Mouse (Mus musculus) ES-Bruce4 (cell line): ENCODE data around the gene BC035947. TPM values are rescaled to one million over a fixed set of nuclear protein-coding genes. Genes with fewer than 3 reads are reported as not detected.
A peak's percentile ranks its signal among the peaks of the same experiment; 100 is the strongest.

Experiments used
- H3K27ac ChIP-seq: 2 replicates; pipeline ENCODE4 v1.5.1; 2012; ENCODE audit warnings: low read length, inconsistent platforms; ENCODE audit not compliant: insufficient read depth
- H3K27me3 ChIP-seq: 2 replicates; pipeline ENCODE4 v1.6.1; 2012; ENCODE audit warnings: mild to moderate bottlenecking, low read length, inconsistent platforms; ENCODE audit not compliant: control insufficient read depth, poor library complexity, insufficient read depth, severe bottlenecking
- H3K36me3 ChIP-seq: 2 replicates; pipeline ENCODE4 v1.6.1; 2012; ENCODE audit warnings: inconsistent platforms, mild to moderate bottlenecking, low read length, moderate library complexity; ENCODE audit not compliant: control insufficient read depth, poor library complexity, insufficient read depth, severe bottlenecking
- H3K4me1 ChIP-seq: one replicate; pipeline ENCODE4 v1.8.1; 2011; ENCODE audit warnings: low read length; ENCODE audit not compliant: control insufficient read depth, insufficient read depth
- H3K4me3 ChIP-seq: 2 replicates; pipeline ENCODE4 v1.5.1; 2011; ENCODE audit warnings: low read depth, mild to moderate bottlenecking, low read length
- H3K9ac ChIP-seq: 2 replicates; pipeline ENCODE4 v1.6.1; 2012; ENCODE audit warnings: low read depth, mild to moderate bottlenecking, inconsistent platforms; ENCODE audit not compliant: poor library complexity, severe bottlenecking
- H3K9me3 ChIP-seq: replicated peaks from 2 replicates; pipeline ENCODE4 v1.6.1; 2012; ENCODE audit warnings: mild to moderate bottlenecking, low read length, inconsistent platforms; ENCODE audit not compliant: control insufficient read depth, poor library complexity, insufficient read depth, severe bottlenecking
- CTCF ChIP-seq: IDR thresholded peaks from one replicate; pipeline ENCODE4 v1.8.1; 2011; ENCODE audit warnings: low read depth, low read length
- EP300 ChIP-seq: IDR thresholded peaks from 2 replicates; pipeline ENCODE4 v1.6.1; 2011; ENCODE audit warnings: low read depth, low read length; ENCODE audit not compliant: insufficient read depth
- POLR2A ChIP-seq: IDR thresholded peaks from one replicate; pipeline ENCODE4 v1.8.1; 2011; ENCODE audit warnings: low read length; ENCODE audit not compliant: insufficient read depth
- polyA plus RNA-seq: library from polyadenylated mRNA; stranded (reverse); fragments of >200 nt; gene quantifications from 2 replicates; pipeline ENCODE4 v1.2.4, GENCODE M21; 2011; ENCODE audit warnings: low read depth; ENCODE audit not compliant: missing spikeins, insufficient read depth, insufficient read length

Gene BC035947
- polyA plus RNA-seq, 1 experiment = 0.52 TPM

DNA sequence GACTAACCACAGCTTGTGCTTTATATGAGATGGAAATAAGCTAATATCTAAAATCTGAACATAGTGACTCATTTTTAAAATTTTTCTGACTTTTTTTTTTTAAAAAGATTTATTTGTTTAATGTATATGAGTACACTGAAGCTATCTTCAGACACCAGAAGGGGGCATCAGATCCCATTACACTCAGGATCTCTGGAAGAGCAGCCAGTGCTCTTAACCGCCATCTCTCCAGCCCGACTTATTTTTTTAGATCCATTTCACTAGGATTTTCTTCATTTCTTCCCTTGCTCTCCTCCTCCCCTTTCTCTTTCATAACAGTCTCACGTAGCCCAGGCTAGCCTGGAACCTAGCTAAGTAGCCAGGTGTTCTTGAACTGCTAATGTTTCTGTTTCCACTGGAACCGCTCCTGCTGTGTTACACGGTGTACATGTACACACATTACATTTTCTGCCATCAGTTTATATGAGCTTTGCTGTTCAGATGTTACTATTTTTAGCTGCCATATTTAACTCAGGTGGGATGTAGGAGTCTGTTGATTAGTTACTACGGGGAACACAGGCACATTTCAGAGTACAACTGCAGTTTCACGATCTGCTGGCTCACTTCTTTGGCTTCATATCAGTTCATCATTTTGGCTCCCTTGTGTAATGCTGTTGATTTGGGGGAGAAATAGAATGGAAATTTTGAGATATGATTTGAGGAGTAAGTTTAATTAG is 18.7 kb upstream of the BC035947 start:
- no peaks in the 10 kb centered on the region for H3K9me3 ChIP-seq
- H3K27ac ChIP-seq = no peak overlapping the region
- H3K27me3 ChIP-seq = no peaks in the 10 kb centered on the region
- no peaks in the 10 kb centered on the region for H3K4me1 ChIP-seq
- no peak overlapping the region for H3K4me3 ChIP-seq
- no peak overlapping the region for H3K9ac ChIP-seq
- TF ChIP-seq EP300 (no peak), CTCF (no peak), POLR2A (no peak)
- no peaks in the 10 kb centered on the region for H3K36me3 ChIP-seq

DNA sequence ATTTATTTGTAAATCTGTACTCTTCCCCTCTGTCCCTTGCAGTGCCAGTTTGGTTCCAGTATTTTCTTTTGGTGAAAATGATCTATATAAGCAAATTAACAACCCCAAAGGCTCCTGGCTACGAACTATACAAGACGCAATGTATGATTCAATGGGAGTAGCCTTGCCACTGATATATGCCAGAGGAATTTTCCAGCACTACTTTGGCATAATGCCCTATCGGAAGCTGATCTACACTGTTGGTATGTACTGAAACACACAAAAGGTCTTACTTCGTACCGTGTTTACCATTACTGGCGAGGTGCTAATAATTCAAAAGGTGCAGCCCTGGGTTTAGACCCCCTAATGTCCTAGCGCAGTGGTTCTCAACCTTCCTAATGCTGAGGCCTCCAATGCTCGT is 17.1 kb upstream of the BC035947 start:
- no peaks in the 10 kb centered on the region for H3K27me3 ChIP-seq
- no peak overlapping the region for H3K9ac ChIP-seq
- no peaks in the 10 kb centered on the region for H3K4me1 ChIP-seq

DNA sequence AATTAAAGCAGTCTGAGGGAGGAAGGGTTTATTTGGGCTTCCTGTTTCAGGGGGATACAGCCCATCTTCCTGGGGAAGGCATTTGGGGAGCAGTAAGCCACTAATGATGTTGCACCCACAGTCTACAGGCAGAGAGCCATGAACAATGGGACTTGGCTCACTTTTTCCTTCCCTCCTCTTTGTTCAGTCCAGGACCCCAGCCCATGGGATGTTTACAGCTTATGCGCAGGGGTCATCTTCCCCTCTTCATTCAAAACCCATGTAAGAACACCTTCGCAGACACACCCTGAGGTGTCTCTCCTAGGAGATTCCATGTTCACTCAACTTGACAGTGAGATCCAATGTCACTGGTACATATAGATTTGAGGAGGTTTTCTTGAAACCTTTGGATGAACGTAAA is 16.4 kb upstream of the BC035947 start:
- Histone ChIP-seq H3K4me3 (no peak overlapping the region), H3K4me1 (no peaks in the 10 kb centered on the region), H3K9ac (no peak overlapping the region), H3K36me3 (no peaks in the 10 kb centered on the region), H3K27ac (no peak overlapping the region), H3K27me3 (no peaks in the 10 kb centered on the region), H3K9me3 (no peaks in the 10 kb centered on the region)
- no peak for TF ChIP-seq CTCF
- no peak for TF ChIP-seq POLR2A
- no peak for TF ChIP-seq EP300

More for the DNA sequence above, 17.1 kb upstream of the BC035947 start:
- H3K36me3 ChIP-seq = no peaks in the 10 kb centered on the region
- no peak overlapping the region for H3K27ac ChIP-seq
- no peak for TF ChIP-seq POLR2A
- no peak for TF ChIP-seq EP300
- TF ChIP-seq CTCF = no peak
- no peaks in the 10 kb centered on the region for H3K9me3 ChIP-seq
- no peak overlapping the region for H3K4me3 ChIP-seq

- H3K36me3 ChIP-seq = no peaks in the 10 kb centered on the region
- TF ChIP-seq CTCF (peak; percentile 100), EP300 (no peak)
- no peak overlapping the region for H3K27ac ChIP-seq
- no peak overlapping the region for H3K9ac ChIP-seq
- no peak overlapping the region for H3K4me3 ChIP-seq
- H3K4me1 ChIP-seq = no peaks in the 10 kb centered on the region
- H3K27me3 ChIP-seq = no peaks in the 10 kb centered on the region
- no peaks in the 10 kb centered on the region for H3K9me3 ChIP-seq
Measured at GRCm38 (mm10) chr1:78525189-78525886, 13.4 kb upstream of the BC035947 start.

GRCm38 (mm10) chr1:78518907-78519306 is 6.9 kb upstream of the BC035947 start:
- H3K4me1 ChIP-seq = no peaks in the 10 kb centered on the region
- H3K9ac ChIP-seq = no peak overlapping the region
- H3K27ac ChIP-seq = no peak overlapping the region
- no peaks in the 10 kb centered on the region for H3K36me3 ChIP-seq
- TF ChIP-seq CTCF = no peak
- no peak for TF ChIP-seq POLR2A
- no peak for TF ChIP-seq EP300
- H3K9me3 ChIP-seq = no peaks in the 10 kb centered on the region
- H3K27me3 ChIP-seq = no peaks in the 10 kb centered on the region
- no peak overlapping the region for H3K4me3 ChIP-seq

DNA sequence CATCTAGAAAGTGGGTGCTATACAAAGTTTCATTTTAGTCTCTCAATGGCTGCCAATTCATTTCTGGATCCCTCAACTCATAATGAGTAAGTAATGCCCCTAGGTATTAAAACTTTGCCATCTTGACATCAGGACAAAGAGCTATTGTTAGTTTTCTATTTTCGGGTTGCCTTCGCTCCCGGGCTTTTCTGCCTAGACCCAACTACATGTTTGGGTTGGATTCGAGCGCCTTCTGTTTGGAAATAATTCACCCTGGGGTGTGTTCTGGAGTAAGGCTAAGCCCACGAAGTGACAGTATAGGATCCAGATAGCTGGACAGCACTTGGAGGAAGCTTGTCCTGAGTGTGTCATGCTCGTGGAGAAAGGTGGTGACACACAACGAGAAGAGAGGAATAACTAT is 798 bp upstream of the BC035947 start:
- no peak overlapping the region for H3K27ac ChIP-seq
- peaks cover 3% of the 10 kb centered on the region; the same call in 1 of the 2 replicates for H3K27me3 ChIP-seq
- TF ChIP-seq POLR2A = no peak
- TF ChIP-seq EP300 = no peak
- no peak for TF ChIP-seq CTCF
- H3K4me3 ChIP-seq = no peak overlapping the region
- no peak overlapping the region for H3K9ac ChIP-seq
- H3K9me3 ChIP-seq = no peaks in the 10 kb centered on the region
- no peaks in the 10 kb centered on the region for H3K36me3 ChIP-seq
- no peaks in the 10 kb centered on the region for H3K4me1 ChIP-seq
